Mouse (Mus musculus) frontal cortex, postnatal 14 days (tissue): ENCODE measurements around the gene Map3k14.
A peak's percentile ranks its signal among the peaks of the same experiment; 100 is the strongest.
"Not testable (repeated sequence)": the region's sequence is repeated elsewhere in the genome, so short reads cannot be mapped to it uniquely, and the experiment has no call there.

Experiments used
- DNase-seq, 2 experiments: peaks; one replicate each; pipeline ENCODE4 v3.0.0; 2022; ENCODE audit warnings: low spot score in 2 of 2

Gene Map3k14

GRCm38 (mm10) chr11:103267346-103268219 is at the start of gene Map3k14:
Gene Map3k14 (minus strand): TSS chr11:103267472.
- peak; percentile 98 to 99 for DNase-seq

- DNase-seq: no peak
Observed at GRCm38 (mm10) chr11:103315379-103315778, 48.1 kb upstream of the Map3k14 start.

GRCm38 (mm10) chr11:103314736-103315374 is 47.6 kb upstream of the Map3k14 start:
- DNase-seq: no peak

- no peak for DNase-seq
Observed at GRCm38 (mm10) chr11:103313542-103313941, 46.3 kb upstream of the Map3k14 start.

GRCm38 (mm10) chr11:103312655-103313255 is 45.5 kb upstream of the Map3k14 start:
- no peak for DNase-seq

GRCm38 (mm10) chr11:103311960-103312611 is 44.8 kb upstream of the Map3k14 start:
- no peak for DNase-seq

GRCm38 (mm10) chr11:103309956-103310574 is 42.8 kb upstream of the Map3k14 start:
- no peak for DNase-seq

GRCm38 (mm10) chr11:103307910-103308309 is 40.6 kb upstream of the Map3k14 start:
- DNase-seq: no peak

GRCm38 (mm10) chr11:103304525-103304924 is 37.3 kb upstream of the Map3k14 start:
- DNase-seq: no peak

- no peak for DNase-seq
Observed at GRCm38 (mm10) chr11:103294772-103295171, 27.5 kb upstream of the Map3k14 start.

- DNase-seq: no peak
Observed at GRCm38 (mm10) chr11:103294066-103294465, 26.8 kb upstream of the Map3k14 start.

GRCm38 (mm10) chr11:103292890-103293287 is 25.6 kb upstream of the Map3k14 start:
- no peak for DNase-seq

- DNase-seq: no peak
Observed at GRCm38 (mm10) chr11:103292152-103292889, 25.0 kb upstream of the Map3k14 start.

GRCm38 (mm10) chr11:103290841-103291240 is 23.6 kb upstream of the Map3k14 start:
- not testable (repeated sequence) for DNase-seq

GRCm38 (mm10) chr11:103288291-103288963 is 21.2 kb upstream of the Map3k14 start:
- no peak for DNase-seq

GRCm38 (mm10) chr11:103286910-103287309 is 19.6 kb upstream of the Map3k14 start:
- no peak for DNase-seq

- DNase-seq: no peak
Observed at GRCm38 (mm10) chr11:103285951-103286350, 18.7 kb upstream of the Map3k14 start.

- DNase-seq: no peak
Observed at GRCm38 (mm10) chr11:103285276-103285675, 18.0 kb upstream of the Map3k14 start.

- DNase-seq: no peak
Observed at GRCm38 (mm10) chr11:103281784-103282183, 14.5 kb upstream of the Map3k14 start.

GRCm38 (mm10) chr11:103276450-103276849 is 9.2 kb upstream of the Map3k14 start:
- DNase-seq: no peak
